Comparison of ENCODE assay signal across 25 mouse cellular contexts in the genomic region with DNA sequence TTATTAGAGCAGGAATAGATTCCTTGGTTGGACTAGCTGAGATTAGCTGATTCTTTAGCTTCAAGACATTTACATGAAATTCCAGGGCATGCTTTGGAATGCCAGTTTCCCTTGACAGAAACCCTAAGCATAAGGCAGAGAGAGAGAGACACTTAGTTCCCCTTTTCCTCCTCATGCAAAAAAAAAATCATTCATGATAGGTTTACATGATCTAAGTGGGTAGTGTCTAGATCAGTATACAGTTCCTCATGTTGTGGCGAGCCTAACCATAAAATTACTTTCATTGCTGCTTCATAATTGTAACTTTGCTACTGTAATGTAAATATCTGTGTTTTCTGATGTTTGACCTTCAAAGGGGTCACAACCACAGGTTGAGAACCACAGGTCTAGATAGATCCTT.
DNase-seq lines count a peak whose midpoint lies in the region; ATAC-seq and TF ChIP-seq lines count a peak whose summit lies in the region.
"Had no signal": no experiment of that assay in that cellular context is flagged by ENCODE, and none has a peak within 500 bp of the region (broad histone marks: within the 10 kb centered on the region; RNA-seq: fewer than 3 reads in every experiment).

No protein-coding gene starts in this region.

- H3K27ac ChIP-seq in MEL (ENCODE audit: control insufficient read depth, low read depth, low read length), result no peak overlapping the region
- H3K27ac ChIP-seq in kidney, adult 2 months (ENCODE audit: insufficient read depth, low read depth, low read length), result no peak overlapping the region
- H3K27ac ChIP-seq: embryonic facial prominence, embryonic 10.5 days; embryonic facial prominence, embryonic 12.5 days; forebrain, embryonic 13.5 days; forebrain, embryonic 15.5 days had no signal

- no peak for TF ChIP-seq CTCF in MEL (IDR thresholded peaks at IDR 0.05 in 2 of 3, conservative IDR thresholded peaks at IDR 0.05 in 1 of 3; ENCODE audit: control insufficient read depth in 1 of 3, insufficient read depth in 1 of 3, low read depth in 2 of 3, low read length in 3 of 3, poor library complexity in 1 of 3, severe bottlenecking in 1 of 3)
- no peak for TF ChIP-seq CTCF in kidney, adult 2 months (conservative IDR thresholded peaks at IDR 0.05; ENCODE audit: insufficient read depth, insufficient read length, low read depth, low read length)

- no peaks in the 10 kb centered on the region for H3K36me3 ChIP-seq in MEL (ENCODE audit: control insufficient read depth in 1 of 2, insufficient read depth in 2 of 2, low read length in 2 of 2)
- no peaks in the 10 kb centered on the region for H3K36me3 ChIP-seq in kidney, adult 2 months (ENCODE audit: control insufficient read depth, insufficient read depth, low read length)
- H3K36me3 ChIP-seq: embryonic facial prominence, embryonic 10.5 days; embryonic facial prominence, embryonic 12.5 days; forebrain, embryonic 15.5 days; G1E had no signal

- ATAC-seq in granulocyte monocyte progenitor cell, adult 5-6 weeks (replicated peaks; ENCODE audit: poor library complexity, severe bottlenecking), result peak; percentile 90
- peak; percentile 85 for ATAC-seq in megakaryocyte, adult 5-6 weeks (ENCODE audit: poor library complexity, severe bottlenecking)
- ATAC-seq in megakaryocyte-erythroid progenitor cell, adult 5-6 weeks (replicated peaks; ENCODE audit: low FRiP score, low TSS enrichment, poor library complexity, severe bottlenecking), result 0 out of 2 replicates have a peak, but pooled peaks have one; percentile 33
- ATAC-seq: CD4-positive, CD25-positive, alpha-beta regulatory T cell, adult 4 months; forebrain, embryonic 13.5 days; forebrain, embryonic 15.5 days; forebrain, postnatal 0 days had no signal

- no peak for TF ChIP-seq POLR2A in MEL (IDR thresholded peaks at IDR 0.05; ENCODE audit: control insufficient read depth in 1 of 2, insufficient read depth in 1 of 2, low read depth in 1 of 2, low read length in 2 of 2, poor library complexity in 1 of 2)
- no peak for TF ChIP-seq POLR2A in kidney, adult 2 months (IDR thresholded peaks at IDR 0.05; ENCODE audit: low read depth, low read length)

- H3K9ac ChIP-seq in MEL (ENCODE audit: control insufficient read depth, low read depth, low read length, poor library complexity, severe bottlenecking), result no peak overlapping the region
- H3K9ac ChIP-seq: embryonic facial prominence, embryonic 12.5 days; forebrain, embryonic 13.5 days; forebrain, embryonic 15.5 days; forebrain, postnatal 0 days had no signal

- no peaks in the 10 kb centered on the region for H3K27me3 ChIP-seq in MEL (ENCODE audit: control insufficient read depth in 1 of 2, insufficient read depth in 2 of 2, low read length in 2 of 2)
- no peaks in the 10 kb centered on the region for H3K27me3 ChIP-seq in kidney, adult 2 months (replicated peaks; ENCODE audit: control insufficient read depth, insufficient read depth, low read length)
- H3K27me3 ChIP-seq: CH12.LX; embryonic facial prominence, embryonic 12.5 days; forebrain, embryonic 13.5 days; forebrain, embryonic 15.5 days had no signal

- TF ChIP-seq RAD21 in MEL (IDR thresholded peaks at IDR 0.05; ENCODE audit: low read depth, low read length), result no peak

- no peak for TF ChIP-seq EP300 in MEL (IDR thresholded peaks at IDR 0.05; ENCODE audit: low read depth in 1 of 2, low read length in 2 of 2)

- no peaks in the 10 kb centered on the region for H3K79me2 ChIP-seq in MEL (ENCODE audit: control insufficient read depth, insufficient read depth, low read length, poor library complexity)

- DNase-seq in MEL (ENCODE audit: low read depth, low spot score), result peak; percentile 26
- DNase-seq in urinary bladder, postnatal 36 days (ENCODE audit: low spot score in 2 of 2), result no peak
- DNase-seq in cerebellum, adult 8-10 months, result no peak
- no peak for DNase-seq in cerebellum, adult 18-20 months
- no peak for DNase-seq in kidney, adult 2 months
- DNase-seq: adrenal gland, adult 2 months; adrenal gland, postnatal 10 days; adrenal gland, postnatal 25 days; B cell, adult 2 months; cerebellum, adult 11 months; cerebellum, adult 2 months; cerebellum, adult 9-11 months; cerebellum, postnatal 14 days; cerebellum, postnatal 36 days; forebrain, postnatal 0 days had no signal

- no peak overlapping the region for H3K4me3 ChIP-seq in MEL (ENCODE audit: control insufficient read depth in 1 of 2, insufficient read depth in 1 of 2, low read depth in 2 of 2, low read length in 2 of 2)
- H3K4me3 ChIP-seq in kidney, adult 2 months (ENCODE audit: insufficient read depth, low read depth, low read length), result no peak overlapping the region
- H3K4me3 ChIP-seq: embryonic facial prominence, embryonic 10.5 days; embryonic facial prominence, embryonic 12.5 days; forebrain, embryonic 13.5 days; forebrain, embryonic 15.5 days had no signal

- H3K9me3 ChIP-seq in MEL (replicated peaks; ENCODE audit: insufficient read depth, low read length), result no peaks in the 10 kb centered on the region
- H3K9me3 ChIP-seq: embryonic facial prominence, embryonic 10.5 days; embryonic facial prominence, embryonic 12.5 days; forebrain, embryonic 13.5 days; forebrain, embryonic 15.5 days; G1E had no signal

- H3K4me1 ChIP-seq in MEL (ENCODE audit: control insufficient read depth in 1 of 2, insufficient read depth in 2 of 2, low read length in 2 of 2), result no peaks in the 10 kb centered on the region
- H3K4me1 ChIP-seq in kidney, adult 2 months (ENCODE audit: control insufficient read depth, insufficient read depth, low read length), result no peaks in the 10 kb centered on the region
- H3K4me1 ChIP-seq: embryonic facial prominence, embryonic 10.5 days; embryonic facial prominence, embryonic 12.5 days; forebrain, embryonic 13.5 days; forebrain, embryonic 15.5 days had no signal

- WGBS in kidney, adult 2 months, result 89% methylated on average over 1 of the region's 1 CpGs

TF ChIP-seq in MEL, 35 proteins besides CTCF, POLR2A, EP300 and RAD21:
- no peak for TF ChIP-seq USF1 (IDR thresholded peaks at IDR 0.05; ENCODE audit: low read depth, low read length)
- no peak for TF ChIP-seq UBTF (IDR thresholded peaks at IDR 0.05; ENCODE audit: borderline replicate concordance, insufficient read depth, low read depth, low read length)
- TF ChIP-seq TBP (IDR thresholded peaks at IDR 0.05; ENCODE audit: low read depth, low read length), result no peak
- TF ChIP-seq ETS1 (IDR thresholded peaks at IDR 0.05; ENCODE audit: low read depth, low read length), result no peak
- peak; percentile 48 for TF ChIP-seq ZNF384 (IDR thresholded peaks at IDR 0.05; ENCODE audit: low read depth, low read length)

Comparison
In these comparisons a context has a peak if more than half of its experiments do, and no peak if none do; other contexts are left out.
1. ATAC-seq: peak in every context shown above with its lines; median percentile 90 in granulocyte monocyte progenitor cell, adult 5-6 weeks; 85 in megakaryocyte, adult 5-6 weeks; 33 in megakaryocyte-erythroid progenitor cell, adult 5-6 weeks.